Mouse (Mus musculus) gastrocnemius, adult 8-10 months (tissue): Measurements from ENCODE around the gene Ugt1a7c. TPM values are rescaled to one million over a fixed set of nuclear protein-coding genes. Genes with fewer than 3 reads are reported as not detected.
A peak's percentile ranks its signal among the peaks of the same experiment; 100 is the strongest.

Source experiments
- DNase-seq, 2 experiments: peaks; one replicate each; pipeline ENCODE4 v3.0.0; 2022; ENCODE audit warnings: low spot score in 2 of 2
- total RNA-seq, 4 experiments: library from RNA; stranded (reverse); gene quantifications; 2 replicates each; pipeline ENCODE4 v1.2.4; 2022

The Ugt1a7c gene
- total RNA-seq, 4 experiments from 2014 or later: 0.11 to 0.44 TPM; not detected in 2

- no peak for DNase-seq
Observed at GRCm38 (mm10) chr1:88192136-88192535, 97.3 kb downstream of the Ugt1a7c start.

GRCm38 (mm10) chr1:88195687-88196086 is 100.8 kb downstream of the Ugt1a7c start:
- DNase-seq: no peak

- no peak for DNase-seq
Observed at GRCm38 (mm10) chr1:88197443-88197842, 102.6 kb downstream of the Ugt1a7c start.

GRCm38 (mm10) chr1:88199996-88200395 is 105.1 kb downstream of the Ugt1a7c start:
- DNase-seq: no peak

GRCm38 (mm10) chr1:88200456-88200855 is 105.6 kb downstream of the Ugt1a7c start, which contains the start of gene Ugt1a2:
Gene Ugt1a2 (plus strand): TSS chr1:88200601.
- no peak for DNase-seq

- no peak for DNase-seq
Observed at GRCm38 (mm10) chr1:88205294-88205922, 110.5 kb downstream of the Ugt1a7c start, which contains the start of gene Dnajb3. Gene Dnajb3 (minus strand): TSS chr1:88205782.

- no peak for DNase-seq
Observed at GRCm38 (mm10) chr1:88206843-88207479, 112.1 kb downstream of the Ugt1a7c start.

GRCm38 (mm10) chr1:88211812-88212211 is 117.0 kb downstream of the Ugt1a7c start, which contains the start of gene Ugt1a1:
Gene Ugt1a1 (plus strand): TSS chr1:88211959.
- no peak for DNase-seq

GRCm38 (mm10) chr1:88212341-88213045 is 117.6 kb downstream of the Ugt1a7c start:
- peak in 1 of 2 experiments; percentile 11 for DNase-seq

- no peak for DNase-seq
Observed at GRCm38 (mm10) chr1:88213061-88213460, 118.2 kb downstream of the Ugt1a7c start.

GRCm38 (mm10) chr1:88213766-88214461 is 119.1 kb downstream of the Ugt1a7c start:
- DNase-seq: peak in 1 of 2 experiments; percentile 7

- DNase-seq: no peak
Observed at GRCm38 (mm10) chr1:88214462-88214952, 119.6 kb downstream of the Ugt1a7c start.

- DNase-seq: no peak
Observed at GRCm38 (mm10) chr1:88215466-88216380, 120.9 kb downstream of the Ugt1a7c start.

GRCm38 (mm10) chr1:88216551-88216950 is 121.7 kb downstream of the Ugt1a7c start:
- DNase-seq: no peak

- no peak for DNase-seq
Observed at GRCm38 (mm10) chr1:88217144-88217543, 122.3 kb downstream of the Ugt1a7c start.

GRCm38 (mm10) chr1:88217576-88217975 is 122.7 kb downstream of the Ugt1a7c start:
- no peak for DNase-seq

- DNase-seq: peak in 1 of 2 experiments; percentile 14
Observed at GRCm38 (mm10) chr1:88218051-88218450, 123.2 kb downstream of the Ugt1a7c start.

- DNase-seq: no peak
Observed at GRCm38 (mm10) chr1:88218591-88218990, 123.7 kb downstream of the Ugt1a7c start.

- no peak for DNase-seq
Observed at GRCm38 (mm10) chr1:88219054-88219453, 124.2 kb downstream of the Ugt1a7c start.

- no peak for DNase-seq
Observed at GRCm38 (mm10) chr1:88220336-88220735, 125.5 kb downstream of the Ugt1a7c start.
